Mouse (Mus musculus): Measurements from ENCODE around the gene Wfdc21.

Gene Wfdc21

GRCm38 (mm10) chr11:83747376-83748265 is 881 bp downstream of the Wfdc21 start:
- in situ Hi-C loops (cut with MboI, MseI): loop anchor here in 1 of 2 experiments (10.0 kb wide), 1 partner anchor 183 kb away; no protein-coding TSS in a partner anchor

- in situ Hi-C loops (cut with MboI, MseI): no loop called here
These were observed 6.9 kb downstream of the Wfdc21 start, which contains the start of gene Heatr6 for GRCm38 (mm10) chr11:83753581-83754181. Gene Heatr6 (plus strand): TSS chr11:83753696.

- in situ Hi-C loops (cut with MboI, MseI): no loop called here
These were observed 7.5 kb downstream of the Wfdc21 start for GRCm38 (mm10) chr11:83754227-83754626.

- in situ Hi-C loops (cut with MboI, MseI): no loop called here
These were observed 20.6 kb downstream of the Wfdc21 start for GRCm38 (mm10) chr11:83767306-83767705.

GRCm38 (mm10) chr11:83768976-83769375 is 22.2 kb downstream of the Wfdc21 start:
- in situ Hi-C loops (cut with MboI, MseI): no loop called here

- in situ Hi-C loops (cut with MboI, MseI): no loop called here
These were observed 24.3 kb downstream of the Wfdc21 start for GRCm38 (mm10) chr11:83771014-83771413.

- in situ Hi-C loops (cut with MboI, MseI): no loop called here
These were observed 25.6 kb downstream of the Wfdc21 start for GRCm38 (mm10) chr11:83772341-83772740.

GRCm38 (mm10) chr11:83773691-83774090 is 27.0 kb downstream of the Wfdc21 start:
- in situ Hi-C loops (cut with MboI, MseI): no loop called here

- in situ Hi-C loops (cut with MboI, MseI): no loop called here
These were observed 27.6 kb downstream of the Wfdc21 start for GRCm38 (mm10) chr11:83774324-83774723.

GRCm38 (mm10) chr11:83776798-83777197 is 30.1 kb downstream of the Wfdc21 start:
- in situ Hi-C loops (cut with MboI, MseI): no loop called here

- in situ Hi-C loops (cut with MboI, MseI): no loop called here
These were observed 37.3 kb downstream of the Wfdc21 start for GRCm38 (mm10) chr11:83783931-83784600.

GRCm38 (mm10) chr11:83784661-83785060 is 37.9 kb downstream of the Wfdc21 start:
- in situ Hi-C loops (cut with MboI, MseI): no loop called here

GRCm38 (mm10) chr11:83785366-83785765 is 38.6 kb downstream of the Wfdc21 start:
- in situ Hi-C loops (cut with MboI, MseI): no loop called here

- in situ Hi-C loops (cut with MboI, MseI): no loop called here
These were observed 40.1 kb downstream of the Wfdc21 start for GRCm38 (mm10) chr11:83786835-83787234.

GRCm38 (mm10) chr11:83787401-83788021 is 40.8 kb downstream of the Wfdc21 start:
- in situ Hi-C loops (cut with MboI, MseI): no loop called here

GRCm38 (mm10) chr11:83788331-83788730 is 41.6 kb downstream of the Wfdc21 start:
- in situ Hi-C loops (cut with MboI, MseI): no loop called here

- in situ Hi-C loops (cut with MboI, MseI): no loop called here
These were observed 42.5 kb downstream of the Wfdc21 start for GRCm38 (mm10) chr11:83789259-83789658.

- in situ Hi-C loops (cut with MboI, MseI): no loop called here
These were observed 44.4 kb downstream of the Wfdc21 start for GRCm38 (mm10) chr11:83791133-83791532.

- in situ Hi-C loops (cut with MboI, MseI): no loop called here
These were observed 45.7 kb downstream of the Wfdc21 start for GRCm38 (mm10) chr11:83792316-83792914.

GRCm38 (mm10) chr11:83793264-83793663 is 46.5 kb downstream of the Wfdc21 start:
- in situ Hi-C loops (cut with MboI, MseI): no loop called here

- in situ Hi-C loops (cut with MboI, MseI): no loop called here
These were observed 49.4 kb downstream of the Wfdc21 start for GRCm38 (mm10) chr11:83796112-83796511.
